Mouse (Mus musculus): ENCODE results near the gene Thbs3. TPM values are rescaled to one million over a fixed set of nuclear protein-coding genes. Genes with fewer than 3 reads are reported as not detected.

Gene Thbs3
- polyA plus RNA-seq, 1 experiment from 2014 or later: 1.5 TPM

DNA sequence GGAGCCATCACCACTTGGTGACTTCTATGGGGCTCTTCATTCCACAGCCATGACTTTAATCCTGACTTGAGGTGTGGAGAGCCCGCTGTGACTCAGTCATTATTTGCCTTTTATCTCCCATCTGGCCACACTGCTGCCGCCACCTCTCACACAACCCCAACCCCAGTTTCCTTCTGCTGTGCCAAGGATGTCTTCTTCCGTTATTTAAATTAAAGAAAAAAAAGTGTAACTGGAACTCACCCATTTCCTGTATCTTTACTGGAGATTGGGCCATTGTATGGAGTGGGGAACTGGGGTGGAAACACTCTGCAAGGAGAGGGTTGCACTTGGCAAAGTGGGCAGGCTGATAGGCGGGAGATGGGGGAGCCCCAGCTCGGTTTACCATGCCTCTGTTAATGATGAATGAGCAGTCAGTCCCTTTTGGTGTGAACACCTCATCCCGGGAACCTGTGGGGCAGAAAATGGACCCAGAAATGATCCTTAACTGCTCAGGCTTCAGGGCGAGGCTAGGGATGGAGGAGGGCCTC, 32.4 kb upstream of the Thbs3 start:
- ATAC-seq (ENCODE audit: low read depth) (peak; percentile 10; the same call in 1 of the 2 replicates), DNase-seq (no peak)
- Histone ChIP-seq H3K27ac (peak overlapping the region; percentile 69), H3K4me1 (replicated peaks) (peaks cover 65% of the 10 kb centered on the region), H3K4me3 (replicated peaks) (peak overlapping the region; percentile 61; the same call in 1 of the 2 replicates), H3K4me2 (peak overlapping the region; percentile 86), H3K36me3 (peaks cover 38% of the 10 kb centered on the region), H3K27me3 (peaks cover 5% of the 10 kb centered on the region; the same call in 1 of the 2 replicates), H3K9ac (no peak overlapping the region), H3K9me3 (replicated peaks) (no peaks in the 10 kb centered on the region)
- WGBS (ENCODE audit: insufficient replicate concordance): 31% methylated on average over 7 of the region's 7 CpGs

DNA sequence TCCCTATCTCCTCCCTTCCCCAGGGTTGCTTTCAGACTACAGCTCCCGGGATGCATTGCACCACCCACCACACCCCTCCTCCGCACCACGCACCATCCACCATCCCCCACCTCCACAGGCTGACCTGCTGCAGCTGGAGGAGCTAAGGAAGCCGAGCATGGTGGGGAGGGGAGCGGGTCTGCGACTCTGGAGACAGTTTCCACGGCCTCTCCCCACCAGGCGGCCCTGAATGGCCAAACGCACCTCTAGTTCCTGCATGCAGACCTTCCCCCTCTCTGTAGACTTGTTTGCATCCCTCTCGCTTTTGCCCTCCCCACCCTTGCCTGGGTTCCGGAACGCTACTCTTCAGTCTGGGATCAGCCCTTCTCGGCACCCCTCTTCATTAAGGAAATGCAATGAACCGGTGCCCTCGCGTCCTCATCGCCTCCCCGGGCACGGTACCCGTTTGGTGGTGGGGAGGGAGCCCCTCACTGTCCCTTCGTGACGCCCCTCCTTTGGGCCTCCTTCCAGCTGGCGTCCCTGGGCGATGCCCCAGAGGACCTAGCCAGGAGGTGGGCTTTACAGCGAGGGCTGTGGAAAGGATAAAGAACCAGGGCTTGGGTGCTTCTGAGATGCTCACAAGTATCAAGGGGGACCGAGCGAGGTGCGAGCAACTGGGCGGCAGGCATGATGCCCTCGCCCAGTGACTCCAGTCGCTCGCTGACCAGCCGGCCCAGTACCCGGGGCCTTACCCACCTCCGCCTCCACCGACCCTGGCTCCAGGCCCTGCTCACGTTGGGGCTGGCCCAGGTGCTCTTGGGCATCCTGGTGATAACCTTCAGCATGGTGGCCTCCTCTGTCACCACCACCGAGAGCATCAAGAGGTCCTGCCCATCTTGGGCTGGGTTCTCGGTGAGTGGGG, 31.7 kb upstream of the Thbs3 start, which contains the start of gene Fam189b:
Gene Fam189b (plus strand): TSS at position 86 of the 901 bp plus-strand sequence.
- Histone ChIP-seq H3K4me2 (peak within 1 kb of the TSS; percentile 86), H3K9me3 (replicated peaks) (no peaks in the 10 kb centered on the region), H3K36me3 (peaks cover 39% of the 10 kb centered on the region), H3K4me1 (replicated peaks) (peaks cover 64% of the 10 kb centered on the region), H3K27me3 (peaks cover 9% of the 10 kb centered on the region), H3K9ac (peak within 1 kb of the TSS; percentile 74), H3K27ac (peak within 1 kb of the TSS; percentile 69), H3K4me3 (replicated peaks) (peak within 1 kb of the TSS; percentile 61)
- DNase-seq (peak; percentile 72), ATAC-seq (ENCODE audit: low read depth) (peak; percentile 91)
- WGBS (ENCODE audit: insufficient replicate concordance): 18% methylated on average over 39 of the region's 39 CpGs

DNA sequence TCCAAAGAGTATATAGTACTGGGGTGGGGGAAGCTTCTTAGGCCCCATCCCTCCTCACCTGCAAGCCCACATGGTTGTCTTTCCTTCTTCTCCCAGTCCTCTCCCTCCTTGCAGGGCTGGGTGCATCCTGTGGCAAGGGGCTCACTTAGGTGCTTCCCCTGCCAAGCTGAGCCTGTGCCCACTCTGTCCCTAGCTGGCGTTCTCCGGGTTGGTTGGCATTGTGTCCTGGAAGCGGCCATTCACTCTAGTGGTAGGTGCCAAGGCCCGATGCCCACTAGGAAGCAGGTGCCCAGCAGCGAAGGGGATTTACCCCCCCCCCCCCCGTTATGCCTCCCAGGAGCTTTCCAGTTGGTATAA, 31.0 kb upstream of the Thbs3 start:
- WGBS (ENCODE audit: insufficient replicate concordance): 70% methylated on average over 6 of the region's 6 CpGs
- no peak for ATAC-seq (ENCODE audit: low read depth)
- H3K4me3 ChIP-seq (replicated peaks): peak overlapping the region; percentile 61
- peaks cover 59% of the 10 kb centered on the region for H3K4me1 ChIP-seq (replicated peaks)
- peaks cover 40% of the 10 kb centered on the region for H3K36me3 ChIP-seq
- peak overlapping the region; percentile 74 for H3K9ac ChIP-seq
- H3K4me2 ChIP-seq: peak overlapping the region; percentile 86
- H3K9me3 ChIP-seq (replicated peaks): no peaks in the 10 kb centered on the region
- no peak for DNase-seq
- no peak overlapping the region for H3K27ac ChIP-seq
- peaks cover 14% of the 10 kb centered on the region for H3K27me3 ChIP-seq

DNA sequence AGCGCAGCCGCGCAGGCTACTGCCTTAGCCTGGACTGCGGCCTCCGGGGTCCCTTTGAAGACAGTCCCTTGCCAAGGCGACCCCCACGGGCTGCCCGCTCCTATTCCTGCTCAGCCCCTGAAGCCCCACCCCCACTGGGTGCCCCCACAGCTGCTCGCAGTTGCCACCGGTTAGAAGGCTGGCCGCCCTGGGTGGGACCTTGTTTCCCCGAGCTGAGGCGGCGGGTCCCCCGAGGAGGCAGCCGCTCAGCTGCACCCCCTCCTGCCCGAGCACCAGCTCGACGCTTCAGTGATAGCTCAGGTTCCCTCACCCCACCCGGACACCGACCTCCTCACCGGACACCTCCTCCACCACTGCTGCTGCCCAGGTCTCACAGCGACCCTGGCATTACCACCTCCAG, 27.8 kb upstream of the Thbs3 start:
- no peak for ATAC-seq (ENCODE audit: low read depth)

DNA sequence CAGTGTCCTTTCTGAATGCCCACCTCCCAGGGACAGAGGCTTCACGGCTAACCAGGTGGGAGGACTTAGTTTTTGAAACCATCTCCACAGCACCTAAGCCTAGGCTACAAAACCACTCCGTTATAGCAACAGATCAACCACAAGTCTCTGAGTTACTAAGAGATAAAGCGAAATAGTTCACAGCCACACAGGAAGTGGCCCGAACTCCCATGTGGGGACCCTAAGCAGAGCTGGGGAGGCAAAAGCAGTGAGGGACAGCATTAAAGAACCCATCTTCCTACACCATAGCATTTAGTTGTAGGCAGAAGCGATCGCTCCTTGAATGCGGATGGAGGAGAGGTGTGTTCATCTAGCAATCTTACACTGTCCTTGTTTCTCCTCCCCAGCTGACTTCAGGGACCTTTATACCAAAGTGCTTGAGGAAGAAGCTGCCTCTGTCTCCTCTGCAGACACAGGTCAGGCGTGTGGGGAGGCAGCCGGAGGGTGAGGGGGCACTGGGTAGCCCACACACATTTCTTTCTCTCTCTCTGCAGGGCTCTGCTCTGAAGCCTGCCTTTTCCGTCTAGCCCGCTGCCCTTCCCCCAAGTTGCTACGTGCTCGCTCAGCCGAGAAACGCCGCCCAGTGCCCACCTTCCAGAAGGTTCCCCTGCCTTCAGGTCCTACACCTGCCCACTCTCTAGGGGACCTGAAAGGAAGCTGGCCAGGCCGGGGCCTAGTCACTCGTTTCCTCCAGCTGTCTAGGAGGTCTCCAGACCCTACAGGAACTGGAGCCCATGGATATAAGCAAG, 27.1 kb upstream of the Thbs3 start:
- H3K4me3 ChIP-seq (replicated peaks): no peak overlapping the region
- ATAC-seq (ENCODE audit: low read depth): no peak
- peaks cover 43% of the 10 kb centered on the region for H3K4me1 ChIP-seq (replicated peaks)
- H3K4me2 ChIP-seq: no peak overlapping the region
- H3K27me3 ChIP-seq: peaks cover 14% of the 10 kb centered on the region
- DNase-seq: no peak
- 0 out of 2 replicates have a peak, but pooled peaks cover 3% of the 10 kb centered on the region for H3K36me3 ChIP-seq
- H3K9ac ChIP-seq: no peak overlapping the region
- 57% methylated on average over 18 of the region's 18 CpGs for WGBS (ENCODE audit: insufficient replicate concordance)
- no peaks in the 10 kb centered on the region for H3K9me3 ChIP-seq (replicated peaks)
- H3K27ac ChIP-seq: no peak overlapping the region

More for the DNA sequence above, 27.8 kb upstream of the Thbs3 start:
- H3K4me2 ChIP-seq: no peak overlapping the region
- peaks cover 14% of the 10 kb centered on the region for H3K27me3 ChIP-seq
- no peak overlapping the region for H3K4me3 ChIP-seq (replicated peaks)
- H3K4me1 ChIP-seq (replicated peaks): peaks cover 50% of the 10 kb centered on the region
- no peaks in the 10 kb centered on the region for H3K9me3 ChIP-seq (replicated peaks)
- DNase-seq: no peak
- WGBS (ENCODE audit: insufficient replicate concordance): 43% methylated on average over 23 of the region's 23 CpGs
- no peak overlapping the region for H3K9ac ChIP-seq
- H3K36me3 ChIP-seq: peaks cover 8% of the 10 kb centered on the region
- H3K27ac ChIP-seq: no peak overlapping the region

DNA sequence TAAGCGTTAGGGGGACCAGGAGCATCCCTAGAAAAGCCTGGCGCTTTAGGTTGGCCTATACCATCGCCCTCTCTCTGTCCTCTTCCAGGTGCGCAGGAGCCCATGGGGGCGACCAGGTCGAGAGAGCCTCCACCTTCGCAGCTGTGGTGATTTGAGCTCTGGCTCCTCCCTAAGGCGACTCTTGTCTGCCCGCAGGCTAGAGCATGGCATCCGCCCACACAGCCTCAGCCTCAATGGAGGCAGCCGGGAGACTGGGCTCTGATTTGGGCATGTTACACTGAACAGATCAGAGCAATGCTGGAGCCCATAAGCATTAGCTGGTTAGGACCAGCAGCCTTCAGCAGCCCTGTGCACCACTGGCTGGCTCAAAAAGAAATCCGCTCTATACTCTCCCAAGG, 26.5 kb upstream of the Thbs3 start:
- no peaks in the 10 kb centered on the region for H3K9me3 ChIP-seq (replicated peaks)
- ATAC-seq (ENCODE audit: low read depth) (no peak), DNase-seq (no peak)
- WGBS (ENCODE audit: insufficient replicate concordance): 74% methylated on average over 12 of the region's 12 CpGs
- no peak overlapping the region for H3K27ac ChIP-seq
- H3K9ac ChIP-seq: no peak overlapping the region
- no peak overlapping the region for H3K4me3 ChIP-seq (replicated peaks)
- no peak overlapping the region for H3K4me2 ChIP-seq
- H3K4me1 ChIP-seq (replicated peaks): peaks cover 37% of the 10 kb centered on the region
- H3K27me3 ChIP-seq: peaks cover 14% of the 10 kb centered on the region
- 0 out of 2 replicates have a peak, but pooled peaks cover 3% of the 10 kb centered on the region for H3K36me3 ChIP-seq

DNA sequence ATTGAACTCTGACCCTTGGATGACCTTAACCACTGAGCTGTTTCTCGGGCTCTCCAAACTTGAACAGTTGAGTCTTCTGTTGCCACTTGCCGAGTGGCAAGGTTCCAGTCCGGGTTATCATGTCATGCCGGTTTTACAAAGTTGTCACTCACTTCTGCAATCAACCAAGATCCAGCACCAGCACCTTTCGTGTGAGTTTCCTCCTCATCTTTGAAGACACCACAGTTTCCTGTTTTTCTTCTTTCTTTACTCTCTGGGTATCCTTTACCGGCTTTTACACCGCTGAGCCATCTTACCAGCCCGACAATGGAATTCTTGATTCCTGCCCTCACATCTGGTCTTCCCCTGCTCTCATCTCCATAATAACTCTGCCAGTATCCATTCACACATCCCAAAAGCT, 24.5 kb upstream of the Thbs3 start:
- WGBS (ENCODE audit: insufficient replicate concordance): 11% methylated on average over 8 of the region's 8 CpGs
- Histone ChIP-seq H3K27ac (no peak overlapping the region), H3K27me3 (peaks cover 14% of the 10 kb centered on the region), H3K4me2 (no peak overlapping the region), H3K9ac (no peak overlapping the region), H3K9me3 (replicated peaks) (no peaks in the 10 kb centered on the region), H3K36me3 (0 out of 2 replicates have a peak, but pooled peaks cover 3% of the 10 kb centered on the region), H3K4me1 (replicated peaks) (peaks cover 27% of the 10 kb centered on the region), H3K4me3 (replicated peaks) (no peak overlapping the region)
- no peak for DNase-seq
- no peak for ATAC-seq (ENCODE audit: low read depth)

DNA sequence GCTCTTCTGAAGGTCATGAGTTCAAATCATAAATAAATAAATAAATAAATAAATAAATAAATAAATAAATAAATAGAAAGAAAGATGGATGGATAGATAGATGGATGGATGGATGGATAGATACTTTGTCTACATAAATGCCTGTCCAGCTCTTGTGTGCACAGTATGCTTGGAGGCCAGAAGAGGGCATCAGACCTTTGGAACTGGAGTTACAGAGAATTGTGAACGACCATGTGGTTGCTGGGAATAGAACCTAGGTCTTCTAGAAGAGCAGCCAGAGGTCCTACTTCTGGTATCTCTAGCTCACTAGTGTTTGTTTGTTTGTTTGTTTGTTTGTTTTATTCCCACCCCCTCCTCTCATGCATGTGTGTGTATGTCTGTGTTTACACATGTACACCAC, 21.6 kb upstream of the Thbs3 start:
- Histone ChIP-seq H3K36me3 (0 out of 2 replicates have a peak, but pooled peaks cover 2% of the 10 kb centered on the region), H3K9me3 (replicated peaks) (no peaks in the 10 kb centered on the region), H3K4me1 (replicated peaks) (peaks cover 27% of the 10 kb centered on the region), H3K4me3 (replicated peaks) (no peak overlapping the region), H3K9ac (no peak overlapping the region), H3K4me2 (no peak overlapping the region), H3K27ac (no peak overlapping the region), H3K27me3 (peaks cover 19% of the 10 kb centered on the region; the same call in 1 of the 2 replicates)
- WGBS (ENCODE audit: insufficient replicate concordance): 43% methylated on average over 1 of the region's 1 CpGs
- no peak for ATAC-seq (ENCODE audit: low read depth)
- DNase-seq: no peak

DNA sequence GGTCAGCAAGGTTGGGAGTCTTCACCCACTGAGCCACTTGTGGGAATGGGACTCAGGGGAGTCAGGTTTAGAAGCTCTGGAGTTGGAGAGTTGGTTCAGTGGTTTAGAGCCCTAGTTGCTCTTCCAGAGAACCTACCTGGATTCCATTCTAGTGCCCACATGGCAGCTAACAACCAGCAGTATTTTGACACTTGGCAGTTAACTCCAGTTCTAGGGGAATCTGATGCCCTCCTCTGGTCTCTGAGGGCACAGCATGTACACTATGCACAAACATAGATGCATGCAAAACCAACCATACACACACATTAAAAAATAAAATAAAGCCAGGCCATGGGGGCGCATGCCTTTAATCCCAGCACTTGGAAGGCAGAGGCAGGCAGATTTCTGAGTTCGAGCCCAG, 21.1 kb upstream of the Thbs3 start:
- Histone ChIP-seq H3K36me3 (no peaks in the 10 kb centered on the region), H3K9ac (no peak overlapping the region), H3K4me1 (replicated peaks) (peaks cover 26% of the 10 kb centered on the region), H3K27me3 (peaks cover 14% of the 10 kb centered on the region; the same call in 1 of the 2 replicates), H3K9me3 (replicated peaks) (no peaks in the 10 kb centered on the region), H3K27ac (no peak overlapping the region), H3K4me2 (no peak overlapping the region), H3K4me3 (replicated peaks) (no peak overlapping the region)
- no peak for DNase-seq
- 82% methylated on average over 2 of the region's 2 CpGs for WGBS (ENCODE audit: insufficient replicate concordance)
- no peak for ATAC-seq (ENCODE audit: low read depth)

DNA sequence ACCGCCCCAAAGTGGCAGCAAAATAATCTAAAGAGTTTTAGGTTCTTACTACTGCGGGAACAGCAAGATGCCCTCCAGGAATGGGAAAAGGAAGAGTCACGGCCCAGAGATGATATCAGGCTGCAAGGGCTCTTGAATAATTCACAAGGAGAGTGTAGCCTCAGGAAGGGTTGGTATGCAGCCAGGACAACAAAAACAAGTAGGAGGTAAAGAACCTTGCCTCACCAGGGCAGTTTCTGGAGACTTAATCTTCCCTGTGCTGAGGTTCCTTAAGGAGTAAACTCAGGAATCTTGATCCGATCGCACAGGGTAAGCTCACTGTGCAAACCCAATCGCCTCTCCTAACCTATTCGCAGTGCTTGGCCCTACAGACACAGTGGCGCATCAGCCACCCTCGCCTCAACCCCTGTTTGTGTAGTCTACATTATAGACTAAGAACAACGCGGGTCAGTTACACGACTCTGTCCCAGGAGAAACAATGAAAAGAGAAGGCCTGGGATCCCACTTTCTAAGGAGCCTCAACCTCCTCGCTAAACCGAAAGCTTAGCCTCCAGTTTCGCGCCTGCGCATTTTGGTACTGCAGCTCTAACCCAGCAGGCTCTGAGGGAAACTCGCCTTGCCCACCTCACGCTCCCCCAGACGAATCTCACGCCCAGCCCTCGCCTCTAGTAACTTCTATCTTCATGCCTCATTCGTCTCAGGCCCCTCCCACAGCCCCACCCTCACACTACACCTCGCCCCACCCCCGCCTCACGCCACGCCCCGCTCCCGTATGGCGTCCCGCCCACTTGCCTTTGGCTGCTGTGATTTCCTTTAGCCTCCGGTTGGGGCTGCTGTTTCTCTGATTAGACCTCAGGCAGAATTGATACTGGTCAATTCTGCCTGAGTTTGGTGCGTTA, 18.8 kb upstream of the Thbs3 start:
- peaks cover 21% of the 10 kb centered on the region for H3K4me1 ChIP-seq (replicated peaks)
- H3K4me3 ChIP-seq (replicated peaks): peak overlapping the region; percentile 61
- H3K4me2 ChIP-seq: peak overlapping the region; percentile 84
- peak overlapping the region; percentile 71 for H3K27ac ChIP-seq
- no peaks in the 10 kb centered on the region for H3K9me3 ChIP-seq (replicated peaks)
- ATAC-seq (ENCODE audit: low read depth): peak; percentile 95
- H3K9ac ChIP-seq: peak overlapping the region; percentile 69
- WGBS (ENCODE audit: insufficient replicate concordance): 6% methylated on average over 33 of the region's 33 CpGs
- H3K36me3 ChIP-seq: no peaks in the 10 kb centered on the region
- peak; percentile 80 for DNase-seq
- peaks cover 14% of the 10 kb centered on the region; the same call in 1 of the 2 replicates for H3K27me3 ChIP-seq

Data from liver, embryonic 13.5 days (tissue).